Mouse (Mus musculus) ovary, adult 10 weeks (tissue): ENCODE results near the gene Psma5. TPM values are rescaled to one million over a fixed set of nuclear protein-coding genes. Genes with fewer than 3 reads are reported as not detected.

Experiments used
- polyA plus RNA-seq: library from polyadenylated mRNA; stranded (reverse); fragments of 350-450 nt; fragmentation: Illumina TruSeq; extraction: RNeasy Lipid Tissue Mini Kit (QIAGEN cat#74804); gene quantifications from one replicate; pipeline ENCODE4 v1.2.3, GENCODE M21; 2014

The Psma5 gene
- 128 TPM for polyA plus RNA-seq

DNA sequence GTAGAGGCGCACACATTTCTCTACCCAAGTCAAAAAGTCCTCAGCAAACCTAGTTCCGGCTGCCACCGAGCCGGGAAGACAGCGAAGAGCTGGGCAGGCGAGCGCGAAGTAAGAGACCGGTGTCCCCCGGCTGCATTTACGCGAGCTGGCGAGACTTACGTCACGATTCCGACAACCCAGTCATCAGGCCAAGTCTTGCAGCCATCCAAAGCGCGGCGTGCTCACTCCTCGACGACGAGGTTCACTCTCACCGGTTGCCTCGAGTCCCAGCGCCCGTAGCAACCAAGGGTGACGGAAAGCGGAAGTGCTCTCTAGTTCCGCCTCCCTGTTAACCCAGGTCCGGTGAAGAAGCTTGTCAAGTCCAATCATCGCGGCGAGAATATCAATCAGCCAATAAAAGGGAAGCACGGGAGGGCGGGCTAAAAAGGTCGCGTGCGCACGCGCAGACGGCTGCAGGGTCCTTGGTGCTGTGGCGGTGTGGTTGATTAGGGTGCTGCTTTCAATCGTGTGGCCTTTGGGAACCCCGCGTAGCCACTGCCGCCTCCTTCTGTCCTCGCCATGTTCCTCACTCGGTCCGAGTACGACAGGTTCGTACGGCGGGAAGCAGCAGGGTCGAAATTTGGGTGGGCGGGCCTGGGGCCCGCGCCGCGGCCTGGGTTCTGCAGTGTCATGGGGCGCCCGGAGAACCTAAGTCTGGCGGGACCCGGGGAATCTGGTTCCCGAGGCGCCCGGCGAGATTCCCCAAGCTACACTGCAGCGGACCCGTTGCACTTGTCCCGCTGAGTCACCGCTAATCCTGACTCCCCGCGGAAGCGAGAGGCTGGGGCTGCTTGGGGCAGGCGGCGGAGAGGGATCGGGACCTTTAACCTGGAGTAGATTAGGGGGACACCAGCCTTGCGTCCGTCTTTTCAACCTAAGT lies at the start of gene Psma5:
Gene Psma5, plus strand, starts transcription at position 208 of the 919 bp plus-strand sequence.

GRCm38 (mm10) chr3:108210771-108211139 lies 46.0 kb upstream of the Psma5 start, which contains the start of gene Atxn7l2:
Gene Atxn7l2, minus strand, starts transcription at chr3:108210934.

GRCm38 (mm10) chr3:108226558-108227350 lies 30.0 kb upstream of the Psma5 start, which contains the start of gene Sypl2:
Gene Sypl2, minus strand, starts transcription at chr3:108226648.

DNA sequence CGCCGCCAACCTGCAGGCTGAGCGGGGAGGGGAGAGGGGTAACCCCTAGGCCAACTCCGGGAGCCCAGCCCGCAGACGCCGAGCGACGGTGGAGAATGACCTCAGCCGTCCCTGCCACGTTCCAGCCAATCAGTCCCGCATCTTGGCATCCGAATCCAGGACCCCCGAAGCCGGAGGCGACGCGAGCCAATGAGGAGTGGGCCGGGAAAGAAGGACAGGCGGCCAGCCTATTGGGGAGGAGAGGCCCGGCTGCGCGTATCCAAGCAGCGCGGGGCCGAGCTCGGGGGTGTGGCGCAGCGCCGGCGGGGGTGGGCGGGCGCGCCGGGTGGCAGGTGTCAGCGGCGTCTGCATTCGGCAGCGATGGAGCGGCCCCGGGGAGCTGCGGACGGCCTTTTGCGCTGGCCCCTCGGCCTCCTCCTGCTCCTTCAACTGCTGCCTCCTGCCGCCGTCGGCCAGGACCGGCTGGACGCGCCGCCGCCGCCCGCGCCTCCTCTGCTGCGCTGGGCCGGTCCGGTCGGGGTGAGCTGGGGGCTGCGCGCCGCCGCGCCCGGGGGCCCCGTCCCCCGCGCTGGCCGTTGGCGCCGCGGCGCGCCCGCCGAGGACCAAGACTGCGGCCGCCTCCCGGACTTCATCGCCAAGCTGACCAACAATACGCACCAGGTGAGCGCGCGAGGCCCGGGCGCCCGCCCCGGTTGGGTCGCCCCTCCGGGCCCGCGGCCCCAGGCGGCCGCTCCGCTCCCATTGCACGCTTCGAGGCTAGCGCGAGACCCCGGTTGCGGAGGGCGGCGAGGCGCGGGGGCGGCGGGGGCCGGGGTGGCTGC lies 27.3 kb downstream of the Psma5 start, which contains the start of gene Sort1:
Gene Sort1, plus strand, starts transcription at position 302 of the 821 bp plus-strand sequence.

Other genes starting within 250 kb of the Psma5 start
- 56.8 TPM for gene Gstm1, start 239.0 kb upstream of the Psma5 start, polyA plus RNA-seq
- 1.4 TPM for gene Gstm4, start 212.0 kb upstream of the Psma5 start, polyA plus RNA-seq
- 8.6 TPM for gene Ampd2, start 170.3 kb upstream of the Psma5 start, polyA plus RNA-seq
- gene Gnat2, start 164.1 kb upstream of the Psma5 start, polyA plus RNA-seq: 1.00 TPM
- gene Gnai3, start 110.8 kb upstream of the Psma5 start, polyA plus RNA-seq: 422 TPM
- not detected for gene Gpr61, start 102.0 kb upstream of the Psma5 start, polyA plus RNA-seq
- gene Amigo1, start 70.6 kb upstream of the Psma5 start, polyA plus RNA-seq: 8.3 TPM
- gene Cyb561d1, start 55.7 kb upstream of the Psma5 start, polyA plus RNA-seq: 3.5 TPM
- 1.2 TPM for gene Atxn7l2, start 46.0 kb upstream of the Psma5 start, polyA plus RNA-seq
- gene Sypl2, start 30.3 kb upstream of the Psma5 start, polyA plus RNA-seq: not detected
- gene Sort1, start 27.2 kb downstream of the Psma5 start, polyA plus RNA-seq: 20.5 TPM
- gene Mybphl, start 108.0 kb downstream of the Psma5 start, polyA plus RNA-seq: not detected
- gene Psrc1, start 126.9 kb downstream of the Psma5 start, polyA plus RNA-seq: 1.4 TPM
- gene Celsr2, start 158.6 kb downstream of the Psma5 start, polyA plus RNA-seq: 0.54 TPM
- gene Sars, start 188.3 kb downstream of the Psma5 start, polyA plus RNA-seq: 13.7 TPM